Mouse (Mus musculus) heart, embryonic 16.5 days (tissue): ENCODE data around the gene Zfp609. TPM values are rescaled to one million over a fixed set of nuclear protein-coding genes. Genes with fewer than 3 reads are reported as not detected.

Experiments
- ATAC-seq: fragments of 200-750 bp; cut with Nextera tagmentation; replicated peaks from 2 replicates; pipeline ENCODE4 v1.8.0; 2017; ENCODE audit warnings: moderate number of reproducible peaks; ENCODE audit not compliant: insufficient read depth, low FRiP score; ENCODE audit errors: extremely low read depth
- H3K27ac ChIP-seq: fragments of 300-500 bp; sonication (generic); 2 replicates; pipeline ENCODE4 v1.5.1; 2014; ENCODE audit warnings: mild to moderate bottlenecking, low read length, control low read depth, moderate library complexity
- H3K27me3 ChIP-seq: fragments of 300-500 bp; sonication (generic); 2 replicates; pipeline ENCODE4 v1.6.1; 2014; ENCODE audit warnings: low read length, mixed read lengths; ENCODE audit not compliant: control insufficient read depth, insufficient read depth
- H3K36me3 ChIP-seq: fragments of 300-500 bp; sonication (generic); 2 replicates; pipeline ENCODE4 v1.6.1; 2014; ENCODE audit not compliant: control insufficient read depth, insufficient read depth
- H3K4me1 ChIP-seq: fragments of 300-500 bp; sonication (generic); 2 replicates; pipeline ENCODE4 v1.6.1; 2014; ENCODE audit warnings: low read length, mixed read lengths; ENCODE audit not compliant: control insufficient read depth, insufficient read depth
- H3K4me2 ChIP-seq: fragments of 300-500 bp; sonication (generic); 2 replicates; pipeline ENCODE4 v1.6.1; 2014; ENCODE audit warnings: low read depth, mild to moderate bottlenecking, control low read depth, low read length
- H3K4me3 ChIP-seq: fragments of 300-500 bp; sonication (generic); 2 replicates; pipeline ENCODE4 v1.5.1; 2014; ENCODE audit warnings: mild to moderate bottlenecking, control low read depth, low read length
- H3K9ac ChIP-seq: fragments of 300-500 bp; sonication (generic); 2 replicates; pipeline ENCODE4 v1.6.1; 2014; ENCODE audit warnings: low read length, control low read depth
- H3K9me3 ChIP-seq: fragments of 300-500 bp; sonication (generic); replicated peaks from 2 replicates; pipeline ENCODE4 v1.6.1; 2016; ENCODE audit warnings: low read length; ENCODE audit not compliant: control insufficient read depth
- WGBS: fragments of 180-500 bp; shearing (Covaris S2); extraction: QIAGEN DNeasy Blood & Tissue Kit; methylation state at CpG from one replicate; pipeline ENCODE4 v1.1.7; 2014; 5-methylcytosine and 5-hydroxymethylcytosine counted together
- polyA plus RNA-seq: library from polyadenylated mRNA; unstranded; fragments of >200 nt; fragmentation: Nextera tagmentation; extraction: Ambion mirVana; gene quantifications from 2 replicates; pipeline ENCODE4 v1.2.1, GENCODE M21; 2015

The Zfp609 gene
- polyA plus RNA-seq, 1 experiment from 2014 or later = 4.2 TPM

DNA sequence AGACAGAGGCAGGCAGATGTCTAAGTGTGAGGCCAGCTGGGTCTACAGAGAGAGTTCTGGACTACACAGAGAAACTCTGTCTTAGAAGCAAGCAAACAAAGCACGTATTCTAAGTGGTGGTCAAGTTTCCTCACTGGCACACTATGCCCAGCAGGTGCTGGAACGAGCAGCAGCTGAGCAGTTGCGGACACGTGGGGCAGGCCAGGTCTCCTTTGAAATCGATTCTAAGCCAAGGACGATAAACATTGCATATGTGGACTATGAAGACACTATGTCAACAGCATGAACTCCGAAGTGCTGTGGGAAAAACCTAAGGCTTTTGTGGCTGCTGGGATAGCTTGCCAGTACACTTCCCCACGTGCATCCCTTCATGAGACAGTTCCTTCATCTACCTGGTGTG is 67.4 kb downstream of the Zfp609 start:
- ATAC-seq = no peak
- H3K9me3 ChIP-seq = no peaks in the 10 kb centered on the region
- 82% methylated on average over 8 of the region's 8 CpGs for WGBS

DNA sequence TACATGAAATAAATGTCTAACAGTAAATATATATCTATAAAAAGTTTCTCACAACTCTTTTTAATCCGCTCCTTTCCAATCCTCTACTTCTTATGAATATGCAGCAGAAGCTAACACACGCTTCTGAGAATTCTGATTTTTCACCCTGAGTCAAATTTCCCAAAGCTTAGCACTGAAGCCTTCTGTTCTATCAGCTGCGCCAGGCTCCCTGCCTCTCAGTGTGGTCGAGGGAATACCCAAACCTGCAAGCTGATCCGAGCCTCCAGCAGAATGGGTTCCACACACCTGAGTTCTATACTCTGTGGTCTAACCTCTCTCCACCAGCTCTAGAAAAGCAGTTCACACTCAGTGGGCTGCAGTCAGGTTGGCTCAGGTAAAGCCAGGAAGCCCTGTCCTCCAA is 68.1 kb downstream of the Zfp609 start:
- H3K9ac ChIP-seq = no peak overlapping the region
- no peak overlapping the region for H3K4me3 ChIP-seq
- H3K4me2 ChIP-seq = no peak overlapping the region
- no peaks in the 10 kb centered on the region for H3K27me3 ChIP-seq
- H3K4me1 ChIP-seq = peaks cover 20% of the 10 kb centered on the region
- no peaks in the 10 kb centered on the region for H3K36me3 ChIP-seq
- ATAC-seq = no peak
- no peak overlapping the region for H3K27ac ChIP-seq
- H3K9me3 ChIP-seq = no peaks in the 10 kb centered on the region
- 89% methylated on average over 5 of the region's 5 CpGs for WGBS

More for the DNA sequence above, 67.4 kb downstream of the Zfp609 start:
- Histone ChIP-seq H3K4me3 (no peak overlapping the region), H3K4me2 (no peak overlapping the region), H3K27me3 (no peaks in the 10 kb centered on the region), H3K36me3 (no peaks in the 10 kb centered on the region), H3K4me1 (peaks cover 20% of the 10 kb centered on the region), H3K27ac (no peak overlapping the region), H3K9ac (no peak overlapping the region)

DNA sequence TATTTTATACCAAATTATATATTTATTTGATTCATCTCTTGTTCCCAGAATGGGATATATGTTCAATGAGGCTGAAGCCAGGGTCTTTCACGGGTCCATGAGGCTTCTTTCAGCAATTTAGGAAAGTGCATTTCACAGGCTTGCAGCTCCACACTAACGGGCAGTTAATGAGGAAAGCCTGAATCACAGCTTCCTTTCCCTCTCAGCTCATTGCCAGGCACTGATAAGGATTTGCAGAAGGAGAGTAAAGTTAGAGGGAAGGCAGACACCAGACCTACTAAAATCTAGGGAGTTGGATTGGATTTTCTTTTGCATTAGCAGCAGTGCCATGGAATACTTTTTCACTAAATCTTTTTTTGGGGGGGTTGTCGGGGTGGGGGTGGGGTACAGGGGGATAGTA is 69.5 kb downstream of the Zfp609 start:
- H3K4me1 ChIP-seq = peaks cover 20% of the 10 kb centered on the region
- H3K36me3 ChIP-seq = no peaks in the 10 kb centered on the region
- no peaks in the 10 kb centered on the region for H3K27me3 ChIP-seq
- H3K9ac ChIP-seq = no peak overlapping the region
- H3K4me3 ChIP-seq = no peak overlapping the region
- H3K4me2 ChIP-seq = no peak overlapping the region
- ATAC-seq = no peak
- 35% methylated on average over 3 of the region's 3 CpGs for WGBS
- no peaks in the 10 kb centered on the region for H3K9me3 ChIP-seq
- H3K27ac ChIP-seq = peak overlapping the region; percentile 57

- H3K4me1 ChIP-seq = peaks cover 21% of the 10 kb centered on the region
Measured at GRCm38 (mm10) chr9:65755673-65756375, 71.5 kb downstream of the Zfp609 start.

DNA sequence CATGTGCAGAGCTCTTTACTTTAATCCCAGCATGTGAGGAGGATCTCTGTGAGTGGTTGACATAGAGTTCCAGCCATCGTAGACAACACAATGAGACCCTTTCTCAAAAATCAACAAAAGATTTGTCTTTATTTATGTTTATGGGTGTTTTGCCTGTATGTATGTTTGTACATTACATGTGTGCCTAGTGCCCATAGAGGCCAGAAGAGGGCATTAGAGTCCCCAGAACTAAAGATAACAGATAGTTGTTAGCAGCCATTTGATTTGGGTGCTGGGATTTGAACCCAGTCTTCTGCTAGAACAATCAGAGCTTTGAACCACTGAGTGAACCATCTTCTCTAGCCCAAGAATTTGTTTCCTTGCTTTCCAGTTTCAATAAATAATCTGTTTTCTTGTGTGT is 72.2 kb downstream of the Zfp609 start:
- H3K4me2 ChIP-seq = no peak overlapping the region
- peaks cover 1% of the 10 kb centered on the region; the same call in 1 of the 2 replicates for H3K36me3 ChIP-seq
- H3K27ac ChIP-seq = no peak overlapping the region
- WGBS = 94% methylated on average over 1 of the region's 1 CpGs
- no peaks in the 10 kb centered on the region for H3K27me3 ChIP-seq
- no peak overlapping the region for H3K4me3 ChIP-seq
- H3K4me1 ChIP-seq = peaks cover 22% of the 10 kb centered on the region
- H3K9ac ChIP-seq = no peak overlapping the region
- no peaks in the 10 kb centered on the region for H3K9me3 ChIP-seq
- ATAC-seq = no peak

More at GRCm38 (mm10) chr9:65755673-65756375, 71.5 kb downstream of the Zfp609 start:
- WGBS = 89% methylated on average over 7 of the region's 7 CpGs
- Histone ChIP-seq H3K36me3 (no peaks in the 10 kb centered on the region), H3K27me3 (no peaks in the 10 kb centered on the region), H3K9ac (no peak overlapping the region), H3K9me3 (no peaks in the 10 kb centered on the region), H3K4me3 (no peak overlapping the region), H3K27ac (no peak overlapping the region; the same call in 1 of the 2 replicates), H3K4me2 (no peak overlapping the region)
- no peak for ATAC-seq

DNA sequence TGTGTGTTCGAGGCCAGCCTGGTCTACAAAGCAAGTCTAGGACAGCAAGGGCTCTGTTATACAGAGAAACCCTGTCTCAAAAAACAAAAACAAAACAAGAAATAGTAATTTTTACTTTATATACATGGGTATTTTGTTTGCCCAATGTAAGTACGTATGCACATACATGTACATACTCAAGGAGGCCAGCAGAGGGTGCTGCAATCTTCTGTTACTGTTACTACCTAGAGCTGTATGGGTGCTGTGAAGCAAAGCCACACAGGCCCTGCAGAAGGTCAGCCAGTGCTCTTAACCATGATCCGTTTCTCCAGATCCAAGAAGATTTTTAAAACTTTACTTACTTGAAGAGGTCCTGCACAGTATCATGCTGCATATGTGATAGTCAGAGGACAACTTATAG is 74.7 kb downstream of the Zfp609 start:
- H3K4me3 ChIP-seq = no peak overlapping the region
- no peak overlapping the region for H3K4me2 ChIP-seq
- H3K27me3 ChIP-seq = no peaks in the 10 kb centered on the region
- H3K36me3 ChIP-seq = peaks cover 3% of the 10 kb centered on the region; the same call in 1 of the 2 replicates
- peaks cover 15% of the 10 kb centered on the region for H3K4me1 ChIP-seq
- H3K27ac ChIP-seq = no peak overlapping the region
- no peaks in the 10 kb centered on the region for H3K9me3 ChIP-seq
- no peak overlapping the region for H3K9ac ChIP-seq
- no peak for ATAC-seq
- WGBS = 93% methylated on average over 3 of the region's 3 CpGs

GRCm38 (mm10) chr9:65751906-65752305 is 75.5 kb downstream of the Zfp609 start:
- H3K9ac ChIP-seq = no peak overlapping the region
- H3K27ac ChIP-seq = no peak overlapping the region
- WGBS = 95% methylated on average over 7 of the region's 7 CpGs
- H3K4me1 ChIP-seq = peaks cover 9% of the 10 kb centered on the region
- no peak overlapping the region for H3K4me2 ChIP-seq
- peaks cover 3% of the 10 kb centered on the region; the same call in 1 of the 2 replicates for H3K36me3 ChIP-seq
- H3K27me3 ChIP-seq = no peaks in the 10 kb centered on the region
- ATAC-seq = no peak
- no peaks in the 10 kb centered on the region for H3K9me3 ChIP-seq
- H3K4me3 ChIP-seq = no peak overlapping the region

DNA sequence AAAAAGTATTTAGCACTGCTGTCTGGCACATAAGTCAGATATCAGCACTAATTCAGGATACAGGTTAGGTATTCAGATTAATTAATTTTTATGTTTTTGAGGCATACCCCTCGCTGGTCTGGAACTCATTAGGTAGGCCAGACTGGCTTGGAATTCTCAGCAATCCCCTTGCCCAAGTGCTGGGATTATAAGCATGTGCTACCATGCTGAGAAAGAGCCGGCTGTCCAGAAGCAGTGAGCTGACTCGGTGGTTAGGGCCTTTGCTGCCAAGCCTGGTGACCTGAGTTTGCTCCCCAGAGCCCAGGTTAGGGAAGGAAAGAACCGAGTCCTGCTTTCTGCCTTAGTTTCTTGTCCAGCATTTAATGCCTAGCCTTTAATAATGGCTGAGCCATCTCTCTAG is 79.3 kb downstream of the Zfp609 start:
- Histone ChIP-seq H3K9me3 (no peaks in the 10 kb centered on the region), H3K4me1 (peaks cover 24% of the 10 kb centered on the region), H3K4me3 (no peak overlapping the region), H3K9ac (no peak overlapping the region), H3K27me3 (no peaks in the 10 kb centered on the region), H3K4me2 (no peak overlapping the region), H3K36me3 (peaks cover 3% of the 10 kb centered on the region; the same call in 1 of the 2 replicates), H3K27ac (no peak overlapping the region)
- 64% methylated on average over 4 of the region's 4 CpGs for WGBS
- ATAC-seq = no peak

GRCm38 (mm10) chr9:65746479-65746878 is 80.9 kb downstream of the Zfp609 start:
- H3K27ac ChIP-seq = no peak overlapping the region
- 64% methylated on average over 2 of the region's 2 CpGs for WGBS
- peaks cover 24% of the 10 kb centered on the region for H3K4me1 ChIP-seq
- no peaks in the 10 kb centered on the region for H3K27me3 ChIP-seq
- H3K4me3 ChIP-seq = no peak overlapping the region
- no peak overlapping the region for H3K4me2 ChIP-seq
- H3K9me3 ChIP-seq = no peaks in the 10 kb centered on the region
- H3K36me3 ChIP-seq = peaks cover 3% of the 10 kb centered on the region; the same call in 1 of the 2 replicates
- no peak for ATAC-seq
- H3K9ac ChIP-seq = no peak overlapping the region
